Mouse (Mus musculus) cerebellum, adult 18-20 months (tissue): ENCODE measurements around the gene Trim66.

ENCODE experiments used
- DNase-seq, 2 experiments: peaks; one replicate each; pipeline ENCODE4 v3.0.0; 2021

Trim66 gene

GRCm38 (mm10) chr7:109519936-109520335 lies 12.0 kb upstream of the Trim66 start:
- DNase-seq, result no peak

- peak; percentile 99 for DNase-seq
These were observed 11.1 kb upstream of the Trim66 start, which contains the start of gene Rpl27a for GRCm38 (mm10) chr7:109518838-109519696. Rpl27a (plus strand) TSS chr7:109519147.

- DNase-seq, result no peak
These were observed 10.2 kb upstream of the Trim66 start for GRCm38 (mm10) chr7:109518036-109518681.

GRCm38 (mm10) chr7:109516500-109516899 lies 8.6 kb upstream of the Trim66 start:
- DNase-seq, result no peak

GRCm38 (mm10) chr7:109511838-109512237 lies 3.9 kb upstream of the Trim66 start:
- no peak for DNase-seq

GRCm38 (mm10) chr7:109510799-109511198 lies 2.9 kb upstream of the Trim66 start:
- no peak for DNase-seq

- no peak for DNase-seq
These were observed 362 bp downstream of the Trim66 start for GRCm38 (mm10) chr7:109507572-109507971.

GRCm38 (mm10) chr7:109507119-109507518 lies 815 bp downstream of the Trim66 start:
- DNase-seq, result no peak

- no peak for DNase-seq
These were observed 10.4 kb downstream of the Trim66 start for GRCm38 (mm10) chr7:109497507-109497906.

- peak; percentile 69 to 80 for DNase-seq
These were observed 14.3 kb downstream of the Trim66 start for GRCm38 (mm10) chr7:109493319-109494316.

- DNase-seq, result peak in 1 of 2 experiments; percentile 18
These were observed 15.2 kb downstream of the Trim66 start for GRCm38 (mm10) chr7:109492616-109493318.

GRCm38 (mm10) chr7:109484221-109484620 lies 23.7 kb downstream of the Trim66 start:
- DNase-seq, result no peak

GRCm38 (mm10) chr7:109480765-109481197 lies 27.2 kb downstream of the Trim66 start:
- no peak for DNase-seq

- no peak for DNase-seq
These were observed 30.0 kb downstream of the Trim66 start for GRCm38 (mm10) chr7:109477926-109478325.

- DNase-seq, result no peak
These were observed 37.2 kb downstream of the Trim66 start for GRCm38 (mm10) chr7:109470700-109471099.

- peak; percentile 21 to 29 for DNase-seq
These were observed 39.7 kb downstream of the Trim66 start for GRCm38 (mm10) chr7:109468262-109468701.

- peak; percentile 15 to 21 for DNase-seq
These were observed 40.3 kb downstream of the Trim66 start for GRCm38 (mm10) chr7:109467591-109467990.

GRCm38 (mm10) chr7:109460698-109461097 lies 47.2 kb downstream of the Trim66 start:
- no peak for DNase-seq

- DNase-seq, result no peak
These were observed 51.4 kb downstream of the Trim66 start for GRCm38 (mm10) chr7:109456563-109456962.

- no peak for DNase-seq
These were observed 52.2 kb downstream of the Trim66 start for GRCm38 (mm10) chr7:109455748-109456147.

- no peak for DNase-seq
These were observed 53.1 kb downstream of the Trim66 start for GRCm38 (mm10) chr7:109454856-109455255.

- no peak for DNase-seq
These were observed 59.9 kb downstream of the Trim66 start for GRCm38 (mm10) chr7:109448060-109448459.
